Mouse (Mus musculus) liver, embryonic 13.5 days (tissue): ENCODE results near the gene Zc3h4. TPM values are rescaled to one million over a fixed set of nuclear protein-coding genes. Genes with fewer than 3 reads are reported as not detected.

Experiments used
- ATAC-seq: fragments of 200-750 bp; cut with Nextera tagmentation; 2 replicates; pipeline ENCODE4 v1.8.0; 2017; ENCODE audit warnings: low read depth, mild to moderate bottlenecking, moderate number of reproducible peaks, moderate library complexity
- DNase-seq: peaks from one replicate; pipeline ENCODE4 v3.0.0; 2022
- H3K27ac ChIP-seq: fragments of 300-500 bp; sonication (generic); 2 replicates; pipeline ENCODE4 v1.5.1; 2015; ENCODE audit warnings: moderate library complexity, mild to moderate bottlenecking, inconsistent platforms
- H3K27me3 ChIP-seq: fragments of 300-500 bp; sonication (generic); 2 replicates; pipeline ENCODE4 v1.6.1; 2015; ENCODE audit warnings: mild to moderate bottlenecking, inconsistent platforms
- H3K36me3 ChIP-seq: fragments of 300-500 bp; sonication (generic); 2 replicates; pipeline ENCODE4 v1.6.1; 2015; ENCODE audit warnings: mild to moderate bottlenecking, inconsistent platforms
- H3K4me1 ChIP-seq: fragments of 300-500 bp; sonication (generic); replicated peaks from 2 replicates; pipeline ENCODE4 v1.6.1; 2015; ENCODE audit warnings: inconsistent platforms
- H3K4me2 ChIP-seq: fragments of 300-500 bp; sonication (generic); 2 replicates; pipeline ENCODE4 v1.6.1; 2015; ENCODE audit warnings: inconsistent platforms, mild to moderate bottlenecking, moderate library complexity
- H3K4me3 ChIP-seq: fragments of 300-500 bp; sonication (generic); replicated peaks from 2 replicates; pipeline ENCODE4 v1.5.1; 2015; ENCODE audit warnings: mild to moderate bottlenecking, inconsistent platforms
- H3K9ac ChIP-seq: fragments of 300-500 bp; sonication (generic); 2 replicates; pipeline ENCODE4 v1.6.1; 2015; ENCODE audit warnings: mild to moderate bottlenecking, inconsistent platforms
- H3K9me3 ChIP-seq: fragments of 300-500 bp; sonication (generic); replicated peaks from 2 replicates; pipeline ENCODE4 v1.6.1; 2016; ENCODE audit warnings: inconsistent platforms
- WGBS: fragments of 180-500 bp; shearing (Covaris S2); methylation state at CpG from one replicate; pipeline ENCODE4 v1.1.7; 2015; ENCODE audit not compliant: insufficient replicate concordance; 5-methylcytosine and 5-hydroxymethylcytosine counted together
- polyA plus RNA-seq: library from polyadenylated mRNA; unstranded; fragments of >200 nt; fragmentation: Nextera tagmentation; extraction: Ambion mirVana; gene quantifications from 2 replicates; pipeline ENCODE4 v1.2.1, GENCODE M21; 2015

Zc3h4 gene
- polyA plus RNA-seq: 8.2 and 8.3 TPM in 2 replicates

DNA sequence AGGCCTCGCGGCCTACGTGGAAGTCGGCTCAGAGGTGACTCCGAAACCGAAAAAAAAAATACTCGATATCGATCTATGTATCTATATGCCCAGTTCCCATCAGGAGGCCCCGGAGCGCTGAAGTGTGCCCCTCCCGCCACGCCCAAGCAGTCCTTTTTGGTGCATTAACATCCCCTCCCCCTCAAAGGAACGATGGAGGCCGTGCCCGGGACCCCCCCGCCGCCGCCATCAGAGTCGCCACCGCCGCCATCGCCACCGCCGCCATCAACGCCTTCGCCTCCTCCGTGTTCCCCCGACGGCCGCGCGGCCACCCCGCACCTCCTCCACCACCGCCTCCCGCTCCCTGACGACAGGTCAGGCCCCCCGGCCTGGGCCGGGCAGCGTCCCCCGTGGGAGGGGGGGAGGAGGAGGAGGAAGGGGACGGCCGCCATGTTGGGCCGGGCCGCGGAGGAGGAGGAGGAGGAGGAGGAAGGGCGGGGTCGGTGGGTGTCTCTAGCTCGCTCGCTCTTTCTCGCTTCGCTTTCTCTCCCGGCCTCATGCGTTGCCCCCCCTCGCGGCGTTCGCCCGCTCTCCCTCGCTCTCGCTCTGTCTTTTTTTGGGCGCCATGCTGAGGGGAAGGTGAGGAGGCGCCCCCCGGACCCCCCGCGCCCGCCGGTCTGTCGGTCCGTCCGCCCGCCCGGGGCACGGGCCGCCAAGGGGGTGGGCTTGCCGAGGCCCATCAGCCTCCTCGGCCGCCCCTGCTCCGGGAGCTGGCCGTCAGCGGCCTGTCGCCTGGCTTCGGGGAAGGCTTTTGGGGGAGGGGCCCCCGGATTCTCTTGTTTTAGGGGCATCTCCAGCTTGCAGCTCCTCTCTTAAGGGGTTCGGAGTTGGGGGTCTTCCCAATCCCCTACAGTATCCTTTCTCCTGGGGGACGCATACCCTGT is at the start of gene Zc3h4:
Zc3h4 (plus strand) TSS at position 222 of the 923 bp plus-strand sequence.
- under 1% methylated on average over 70 of the region's 85 CpGs for WGBS
- H3K4me1 ChIP-seq: peaks cover 51% of the 10 kb centered on the region
- ATAC-seq: peak; percentile 55

DNA sequence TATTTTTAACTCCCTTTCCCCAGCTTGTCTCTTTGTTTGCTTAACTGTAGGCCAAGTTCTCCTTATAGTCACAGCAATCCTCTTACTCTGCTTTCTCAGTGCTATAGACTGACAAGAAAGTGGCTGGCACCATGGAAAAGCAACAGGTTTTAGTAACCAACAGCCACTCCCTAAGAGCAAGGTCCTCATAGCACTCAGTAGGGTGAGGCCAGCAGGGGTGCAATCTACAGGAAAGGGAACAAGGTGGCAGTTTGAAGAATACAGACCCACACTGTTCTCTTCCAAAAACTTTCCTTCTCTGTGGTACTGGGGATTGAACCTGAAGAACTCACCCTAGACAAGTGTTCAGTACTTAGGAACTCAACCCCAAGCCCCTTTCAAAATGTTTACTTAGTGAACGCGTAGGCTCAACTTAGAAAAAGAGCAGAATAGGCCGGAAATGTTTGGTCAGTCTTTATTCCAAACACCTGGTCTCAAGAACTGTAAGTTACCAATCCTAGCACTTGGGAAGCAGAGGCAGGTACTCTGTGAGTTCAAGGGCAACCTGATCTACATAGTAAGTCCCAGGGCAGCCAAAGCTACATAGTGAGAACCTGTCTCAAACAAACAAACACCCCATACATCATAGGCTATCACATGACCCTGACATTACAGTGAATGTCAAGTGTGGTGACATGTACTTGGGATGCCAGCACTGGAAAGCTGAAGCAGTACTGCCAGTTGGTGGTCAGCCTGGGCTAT is 44.7 kb upstream of the Zc3h4 start:
- DNase-seq (no peak), ATAC-seq (no peak)
- peaks cover 80% of the 10 kb centered on the region for H3K36me3 ChIP-seq
- H3K4me2 ChIP-seq: no peak overlapping the region
- no peaks in the 10 kb centered on the region for H3K27me3 ChIP-seq
- no peaks in the 10 kb centered on the region for H3K9me3 ChIP-seq
- H3K4me3 ChIP-seq: no peak overlapping the region
- no peaks in the 10 kb centered on the region for H3K4me1 ChIP-seq
- no peak overlapping the region; the same call in 1 of the 2 replicates for H3K27ac ChIP-seq
- no peak overlapping the region for H3K9ac ChIP-seq
- WGBS: 89% methylated on average over 3 of the region's 3 CpGs

More for the DNA sequence above, at the start of gene Zc3h4:
- H3K4me3 ChIP-seq: peak within 1 kb of the TSS; percentile 92
- peak within 1 kb of the TSS; percentile 100 for H3K9ac ChIP-seq
- peak within 1 kb of the TSS; percentile 88 for H3K4me2 ChIP-seq
- H3K27me3 ChIP-seq: no peaks in the 10 kb centered on the region
- peak within 1 kb of the TSS; percentile 100 for H3K27ac ChIP-seq
- H3K9me3 ChIP-seq: no peaks in the 10 kb centered on the region
- DNase-seq: peak; percentile 85
- 0 out of 2 replicates have a peak, but pooled peaks cover 7% of the 10 kb centered on the region for H3K36me3 ChIP-seq

DNA sequence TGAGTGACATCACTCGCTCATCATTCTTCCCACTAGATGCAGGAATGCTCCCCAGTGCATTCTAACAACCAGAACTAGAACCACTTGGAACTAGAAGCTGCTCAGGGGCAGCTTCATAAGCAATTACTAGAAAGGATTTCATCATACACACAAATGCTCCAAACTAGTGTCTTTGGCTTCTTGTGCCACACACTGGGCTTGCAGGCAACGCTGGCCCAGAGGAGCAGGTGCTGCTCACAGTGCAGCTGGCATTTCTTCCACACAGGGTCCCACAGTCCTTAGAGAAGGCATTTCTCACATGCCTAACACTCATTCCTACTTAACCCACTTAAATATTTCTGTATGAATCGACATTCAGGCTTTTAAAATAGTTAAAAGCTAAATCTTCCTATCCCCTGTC is 43.1 kb upstream of the Zc3h4 start:
- Histone ChIP-seq H3K4me1 (no peaks in the 10 kb centered on the region), H3K9ac (no peak overlapping the region), H3K4me2 (no peak overlapping the region), H3K4me3 (no peak overlapping the region), H3K27me3 (no peaks in the 10 kb centered on the region), H3K27ac (no peak overlapping the region), H3K9me3 (no peaks in the 10 kb centered on the region), H3K36me3 (peaks cover 78% of the 10 kb centered on the region)
- WGBS: 87% methylated on average over 3 of the region's 3 CpGs
- ATAC-seq: no peak
- no peak for DNase-seq

DNA sequence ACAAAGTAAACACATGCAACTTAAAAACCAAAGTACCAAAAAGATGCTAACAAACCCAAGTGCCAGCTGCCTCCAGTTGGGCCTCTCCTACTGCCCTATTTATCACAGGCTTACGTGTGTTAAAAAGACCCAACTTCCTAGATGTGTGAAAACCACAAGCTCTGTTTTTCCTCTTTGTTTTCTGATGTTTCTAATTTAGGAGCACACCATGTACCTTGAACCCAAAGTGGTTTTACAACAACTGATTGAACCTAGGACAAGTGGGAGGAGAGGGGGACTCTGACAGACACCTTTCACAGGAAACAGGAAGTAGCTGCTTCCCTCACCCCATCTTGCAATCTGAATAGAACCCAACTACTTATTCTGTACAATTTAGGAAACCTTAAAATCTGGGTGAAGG is 36.4 kb upstream of the Zc3h4 start:
- no peak overlapping the region for H3K4me3 ChIP-seq
- H3K27me3 ChIP-seq: no peaks in the 10 kb centered on the region

DNA sequence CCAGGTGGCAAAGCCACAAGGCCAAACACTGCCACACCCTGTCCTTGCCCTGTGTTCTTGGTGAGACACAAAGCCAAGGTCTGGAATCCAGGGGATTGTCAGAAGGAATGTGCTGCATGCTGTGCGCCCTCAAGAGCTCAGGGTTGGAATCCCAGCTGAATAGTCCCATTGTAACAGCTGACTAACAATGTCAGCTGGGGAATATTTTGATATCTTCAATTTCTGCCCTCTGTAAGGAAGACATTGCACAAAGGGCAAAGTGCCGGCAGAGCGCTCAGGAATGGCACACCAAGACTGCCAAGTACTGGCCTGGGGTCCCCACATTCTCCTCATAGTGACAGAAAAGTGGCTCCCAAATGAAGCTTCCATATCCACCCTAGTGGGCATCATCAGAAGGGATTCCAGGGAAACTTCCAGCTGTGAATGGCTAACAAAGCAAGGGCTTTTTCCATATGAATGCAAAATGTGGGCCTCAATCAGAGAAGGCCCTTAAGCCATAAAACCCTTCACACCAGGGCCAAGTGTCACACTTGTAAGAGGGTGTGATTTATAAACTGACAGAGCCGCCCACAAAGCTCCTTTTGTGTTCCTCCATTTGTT is 35.7 kb upstream of the Zc3h4 start:
- DNase-seq: no peak
- H3K36me3 ChIP-seq: peaks cover 94% of the 10 kb centered on the region

More for the DNA sequence above, 36.4 kb upstream of the Zc3h4 start:
- Histone ChIP-seq H3K4me2 (no peak overlapping the region), H3K9ac (no peak overlapping the region), H3K36me3 (peaks cover 92% of the 10 kb centered on the region), H3K9me3 (no peaks in the 10 kb centered on the region), H3K27ac (0 out of 2 replicates have a peak overlapping the region, but pooled peaks have one; percentile 5), H3K4me1 (peaks cover 16% of the 10 kb centered on the region)
- ATAC-seq (no peak), DNase-seq (no peak)
- WGBS: 55% methylated on average over 1 of the region's 1 CpGs

DNA sequence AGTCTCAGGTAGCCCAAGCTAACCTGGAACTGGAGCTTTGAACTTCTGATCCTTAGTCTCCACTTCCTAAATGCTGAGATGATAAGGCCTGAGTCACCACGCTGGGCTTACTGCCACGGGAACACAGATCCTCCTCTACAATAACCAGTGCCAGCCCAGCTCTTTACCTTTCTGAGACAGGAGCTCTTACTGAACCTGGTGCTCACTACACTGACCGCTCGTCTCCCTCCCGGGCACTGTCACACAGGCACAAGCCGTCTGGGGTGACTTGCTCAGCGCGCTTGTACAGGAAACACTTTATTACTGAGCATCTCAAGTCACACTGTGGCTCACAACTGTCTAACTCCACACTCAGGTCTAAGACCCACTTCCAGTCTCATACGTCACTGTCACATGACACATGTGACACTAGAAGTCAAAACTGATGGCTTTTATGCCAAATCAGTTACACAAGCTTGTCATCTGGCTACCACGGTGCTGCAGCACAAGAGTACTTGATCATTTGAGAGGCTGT is 34.5 kb upstream of the Zc3h4 start:
- 83% methylated on average over 10 of the region's 10 CpGs for WGBS
- H3K9ac ChIP-seq: no peak overlapping the region
- H3K27ac ChIP-seq: no peak overlapping the region
- DNase-seq (no peak), ATAC-seq (no peak)
- peaks cover 21% of the 10 kb centered on the region for H3K4me1 ChIP-seq
- H3K4me3 ChIP-seq: no peak overlapping the region
- no peaks in the 10 kb centered on the region for H3K9me3 ChIP-seq
- H3K4me2 ChIP-seq: no peak overlapping the region
- H3K36me3 ChIP-seq: peaks cover 96% of the 10 kb centered on the region
- H3K27me3 ChIP-seq: no peaks in the 10 kb centered on the region

More for the DNA sequence above, 35.7 kb upstream of the Zc3h4 start:
- Histone ChIP-seq H3K4me1 (peaks cover 17% of the 10 kb centered on the region), H3K9me3 (no peaks in the 10 kb centered on the region), H3K4me2 (no peak overlapping the region), H3K4me3 (no peak overlapping the region), H3K27me3 (no peaks in the 10 kb centered on the region), H3K9ac (no peak overlapping the region), H3K27ac (no peak overlapping the region)
- ATAC-seq: no peak
- WGBS: 75% methylated on average over 4 of the region's 4 CpGs

DNA sequence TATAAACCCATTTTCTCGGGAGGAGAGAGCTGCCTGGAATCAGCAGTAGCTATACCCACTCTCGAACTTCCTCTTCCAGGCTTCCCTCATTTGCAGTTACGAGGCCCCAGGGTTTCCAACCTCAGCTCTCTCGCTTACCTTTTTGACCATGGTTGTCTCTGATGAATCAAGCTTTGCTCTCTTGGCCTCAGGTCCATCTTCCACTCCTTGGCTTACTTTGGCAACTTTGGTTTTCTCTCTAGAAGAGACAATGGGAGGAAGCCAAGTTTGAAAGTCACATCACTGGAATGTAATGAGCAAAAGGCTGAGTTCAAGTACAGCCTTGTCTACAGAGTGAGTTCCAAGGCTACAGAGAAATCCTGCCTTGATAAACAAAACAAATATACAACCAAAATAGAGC is 34.0 kb upstream of the Zc3h4 start:
- WGBS: 61% methylated on average over 4 of the region's 4 CpGs
- no peak for DNase-seq
- Histone ChIP-seq H3K9ac (no peak overlapping the region), H3K4me1 (peaks cover 21% of the 10 kb centered on the region), H3K4me2 (no peak overlapping the region), H3K9me3 (no peaks in the 10 kb centered on the region), H3K27ac (no peak overlapping the region), H3K27me3 (no peaks in the 10 kb centered on the region), H3K4me3 (no peak overlapping the region), H3K36me3 (peaks cover 94% of the 10 kb centered on the region)
- no peak for ATAC-seq

DNA sequence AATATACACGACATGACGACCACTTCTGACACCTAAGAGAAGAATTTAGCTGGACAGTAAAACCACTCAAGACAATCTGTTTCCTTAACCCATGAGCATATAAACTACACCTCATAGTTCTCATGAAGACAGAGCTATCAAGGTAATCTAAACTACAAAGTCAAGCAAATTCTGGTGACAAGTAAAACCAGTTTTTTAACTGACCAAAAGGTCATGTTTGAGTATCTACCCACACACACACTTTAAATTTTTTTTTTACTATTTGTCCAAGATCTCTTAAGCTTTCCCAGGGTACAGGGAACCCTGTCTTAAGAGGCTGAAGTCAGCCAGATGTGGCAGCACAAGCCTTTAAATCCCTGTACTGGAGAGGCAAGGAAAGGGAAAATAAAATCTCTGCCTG is 31.9 kb upstream of the Zc3h4 start:
- Histone ChIP-seq H3K27ac (no peak overlapping the region), H3K9ac (no peak overlapping the region), H3K4me2 (no peak overlapping the region), H3K4me1 (peaks cover 19% of the 10 kb centered on the region), H3K9me3 (no peaks in the 10 kb centered on the region), H3K4me3 (no peak overlapping the region), H3K36me3 (peaks cover 92% of the 10 kb centered on the region), H3K27me3 (no peaks in the 10 kb centered on the region)
- DNase-seq (no peak), ATAC-seq (no peak)
- WGBS: 80% methylated on average over 2 of the region's 2 CpGs

DNA sequence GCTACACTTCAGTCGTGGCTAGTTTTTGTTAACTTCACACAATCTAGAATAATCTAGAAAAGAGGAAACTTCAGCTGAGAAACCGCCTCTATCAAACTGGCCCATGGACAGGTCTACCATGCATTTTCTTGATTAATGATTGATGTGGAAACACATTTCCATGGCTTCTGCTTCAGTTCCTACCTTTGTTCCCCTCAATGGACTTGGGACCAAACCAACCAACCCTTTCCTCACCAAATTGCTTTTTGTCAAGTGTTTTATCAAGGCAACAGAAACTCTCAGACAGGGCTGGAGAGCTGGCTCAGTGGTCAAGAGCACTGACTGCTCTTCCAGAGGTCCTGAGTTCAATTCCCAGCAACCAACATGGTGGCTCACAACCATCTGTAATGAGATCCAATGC is 30.1 kb upstream of the Zc3h4 start:
- no peak for DNase-seq
- Histone ChIP-seq H3K27ac (no peak overlapping the region), H3K9me3 (no peaks in the 10 kb centered on the region), H3K4me2 (no peak overlapping the region), H3K4me3 (no peak overlapping the region), H3K9ac (no peak overlapping the region), H3K36me3 (peaks cover 93% of the 10 kb centered on the region), H3K4me1 (peaks cover 8% of the 10 kb centered on the region), H3K27me3 (no peaks in the 10 kb centered on the region)
- 73% methylated on average over 2 of the region's 2 CpGs for WGBS
- ATAC-seq: no peak

DNA sequence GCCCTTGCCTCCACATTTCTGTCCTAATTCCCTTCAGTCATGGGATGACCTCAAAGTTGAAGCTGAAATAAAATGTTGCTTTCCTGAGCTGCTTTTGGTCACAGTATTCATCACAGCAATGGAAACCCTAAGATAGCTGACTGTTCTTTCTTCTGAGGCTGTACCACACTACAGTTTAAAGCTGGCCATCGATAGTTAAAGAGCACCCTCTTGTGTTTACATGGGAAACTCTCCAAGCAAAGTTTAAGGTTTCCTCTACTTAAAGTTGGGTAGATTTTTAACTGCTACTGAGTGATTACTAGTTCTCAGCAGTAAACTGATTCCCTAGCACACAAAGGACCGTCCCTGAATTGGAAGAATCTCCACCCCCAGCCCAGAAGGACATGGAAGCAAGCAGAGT is 27.0 kb upstream of the Zc3h4 start:
- Histone ChIP-seq H3K9ac (no peak overlapping the region), H3K27ac (no peak overlapping the region), H3K4me2 (no peak overlapping the region), H3K9me3 (no peaks in the 10 kb centered on the region), H3K4me3 (no peak overlapping the region), H3K27me3 (no peaks in the 10 kb centered on the region), H3K36me3 (peaks cover 93% of the 10 kb centered on the region), H3K4me1 (peaks cover 13% of the 10 kb centered on the region)
- DNase-seq (no peak), ATAC-seq (no peak)
- WGBS: 55% methylated on average over 2 of the region's 2 CpGs

DNA sequence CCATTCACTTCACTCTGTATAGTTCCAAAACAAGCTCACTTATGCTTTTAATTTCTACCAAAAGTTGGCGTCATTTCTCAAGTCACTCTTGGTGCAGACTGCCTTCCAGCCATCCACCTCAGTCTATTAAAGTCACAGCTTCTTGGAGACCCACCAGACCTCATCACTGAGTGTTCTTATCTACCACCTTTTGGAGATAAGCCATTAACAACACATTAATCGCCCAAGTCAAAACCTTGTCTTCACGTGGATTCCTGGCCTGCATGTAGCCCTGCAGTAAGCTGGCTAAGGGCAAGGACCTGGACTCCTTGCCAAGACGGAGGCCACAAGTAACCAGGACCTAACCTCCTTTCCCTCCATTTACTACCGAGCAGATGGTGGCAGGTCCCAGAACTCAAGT is 25.7 kb upstream of the Zc3h4 start:
- no peak for ATAC-seq
- no peak overlapping the region for H3K9ac ChIP-seq
- peaks cover 12% of the 10 kb centered on the region for H3K4me1 ChIP-seq
- no peak overlapping the region for H3K27ac ChIP-seq
- H3K27me3 ChIP-seq: no peaks in the 10 kb centered on the region
- H3K4me3 ChIP-seq: no peak overlapping the region
- no peak for DNase-seq
- 53% methylated on average over 5 of the region's 5 CpGs for WGBS
- peaks cover 87% of the 10 kb centered on the region for H3K36me3 ChIP-seq
- H3K9me3 ChIP-seq: no peaks in the 10 kb centered on the region
- H3K4me2 ChIP-seq: no peak overlapping the region
